Mouse (Mus musculus) lung, postnatal 4 days (tissue): ENCODE measurements around the gene Limk2.

ENCODE experiments used
- DNase-seq, 2 experiments: peaks; one replicate each; pipeline ENCODE4 v3.0.0; 2021

Limk2 gene

DNA sequence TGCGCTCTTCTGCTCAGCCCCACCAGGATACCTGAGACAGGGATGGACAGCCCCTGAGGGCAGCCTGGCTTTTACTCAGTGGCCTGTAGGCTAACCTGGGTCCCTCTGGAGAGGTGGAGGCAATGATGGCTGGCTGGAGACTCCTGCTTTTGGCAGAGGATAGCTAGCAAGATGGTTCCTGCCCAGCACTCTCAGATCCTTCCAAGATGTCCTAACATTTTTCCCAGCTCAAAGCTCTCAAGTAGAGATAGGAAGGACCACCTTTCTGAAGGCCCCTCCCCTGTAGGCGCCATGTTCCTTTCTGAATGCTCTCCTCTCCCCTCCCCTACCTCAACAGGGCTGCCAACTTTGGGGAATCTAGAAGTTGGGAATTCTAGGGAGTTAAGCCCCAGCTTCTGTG lies 114.3 kb downstream of the Limk2 start:
- DNase-seq = no peak
